Mouse (Mus musculus): ENCODE measurements around the gene Anks3.

The Anks3 gene

GRCm38 (mm10) chr16:4896249-4897027 is 67.6 kb downstream of the Anks3 start:
- no peak for DNase-seq (ENCODE audit: low spot score in 2 of 2)

GRCm38 (mm10) chr16:4894201-4894908 is 69.7 kb downstream of the Anks3 start:
- no peak for DNase-seq (ENCODE audit: low spot score in 2 of 2)

GRCm38 (mm10) chr16:4892171-4892570 is 71.8 kb downstream of the Anks3 start:
- no peak for DNase-seq (ENCODE audit: low spot score in 2 of 2)
